Mouse (Mus musculus) MN1 (cell line): Measurements from ENCODE around the gene Asb10.
"Not testable (repeated sequence)": the region's sequence is repeated elsewhere in the genome, so short reads cannot be mapped to it uniquely, and the experiment has no call there.

ENCODE experiments used
- DNase-seq: peaks from one replicate; pipeline ENCODE4 v3.0.0-alpha.2; 2016; ENCODE audit warnings: low spot score

The Asb10 gene

DNA sequence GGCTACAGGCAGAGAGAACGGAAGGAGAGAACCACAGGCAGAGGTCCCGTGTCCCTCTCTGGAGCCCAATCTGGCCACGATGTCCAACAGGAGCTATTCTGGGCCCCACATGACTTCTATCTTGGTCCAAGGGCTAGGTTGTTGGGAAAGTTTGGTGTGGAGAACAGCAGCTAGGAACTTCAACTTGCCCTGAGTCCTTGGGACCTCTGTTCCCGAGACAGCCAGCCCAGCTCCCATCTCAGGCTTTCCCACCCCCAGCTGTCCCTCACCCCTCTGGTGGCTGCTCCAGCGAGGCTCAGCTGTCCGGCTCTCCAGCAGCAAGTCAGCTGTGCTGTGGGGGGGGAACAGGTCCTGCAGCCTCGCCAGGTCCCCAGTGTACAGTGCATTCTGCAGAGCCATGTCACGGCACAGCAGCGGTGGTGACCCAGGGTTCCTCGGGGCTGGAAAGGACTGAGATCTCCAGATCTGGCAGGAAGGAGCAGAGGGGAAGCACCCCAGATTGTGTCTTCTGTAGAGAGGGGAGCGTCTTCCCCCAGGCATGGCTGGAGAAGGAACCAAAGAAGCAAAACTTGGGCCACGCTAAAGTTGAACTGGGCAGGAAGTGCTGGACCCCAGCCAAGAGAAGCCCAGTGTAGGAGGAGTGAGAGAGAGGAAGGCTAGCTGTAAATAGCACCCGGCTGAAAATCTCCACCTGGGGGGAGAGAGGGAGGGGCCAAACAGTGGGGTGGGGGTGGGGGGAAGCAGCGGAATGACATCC, at the start of gene Asb10:
Asb10 (minus strand) TSS at position 592 of the 757 bp plus-strand sequence.
- DNase-seq, result no peak

DNA sequence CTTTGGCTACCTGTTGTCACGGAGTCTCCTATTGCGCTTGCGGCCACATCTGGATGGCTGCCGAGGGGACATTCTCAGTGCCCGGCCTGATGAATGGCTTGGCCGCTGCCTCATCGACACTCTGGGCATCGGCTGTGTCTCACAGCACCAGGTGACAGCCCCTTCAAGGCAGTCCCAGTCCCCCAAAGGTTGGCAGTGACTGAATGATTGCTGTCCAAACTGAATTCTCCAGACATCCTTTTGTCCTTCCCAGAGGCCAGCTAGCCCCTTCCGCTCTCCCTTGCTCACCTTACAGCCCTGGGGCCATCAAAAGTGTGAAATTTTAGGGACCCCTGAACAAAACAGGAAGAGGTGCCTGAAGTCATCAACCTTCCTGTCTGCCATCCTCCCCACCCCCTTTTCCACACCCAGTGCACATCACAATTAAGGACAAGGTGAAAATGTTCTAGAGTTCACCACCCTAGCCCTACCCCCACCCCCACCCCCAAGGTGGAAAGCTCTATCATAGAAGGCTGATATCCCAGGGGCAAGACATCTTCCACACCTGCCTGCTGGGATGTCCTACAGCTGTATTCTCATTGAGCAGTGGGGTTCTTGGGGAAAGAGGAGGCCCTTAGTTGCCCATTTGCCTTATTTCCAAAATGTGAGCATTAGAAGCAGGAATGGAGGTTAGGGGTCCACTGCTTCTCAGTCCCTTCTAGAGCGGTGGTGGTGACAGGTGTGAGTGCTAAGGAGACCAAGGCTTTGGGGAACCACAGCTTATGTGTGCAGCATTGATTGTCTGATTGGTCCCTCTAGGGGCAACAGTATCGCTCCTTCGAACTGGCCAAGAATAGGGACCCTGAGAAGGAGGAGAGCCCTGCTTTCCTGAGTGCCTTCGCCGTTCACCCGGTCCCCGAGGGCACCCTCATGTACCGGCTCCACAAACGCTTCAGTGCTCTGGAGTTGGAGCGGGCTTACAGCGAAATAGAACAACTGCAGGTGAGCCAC, 49.0 kb upstream of the Asb10 start:
- DNase-seq, result no peak

DNA sequence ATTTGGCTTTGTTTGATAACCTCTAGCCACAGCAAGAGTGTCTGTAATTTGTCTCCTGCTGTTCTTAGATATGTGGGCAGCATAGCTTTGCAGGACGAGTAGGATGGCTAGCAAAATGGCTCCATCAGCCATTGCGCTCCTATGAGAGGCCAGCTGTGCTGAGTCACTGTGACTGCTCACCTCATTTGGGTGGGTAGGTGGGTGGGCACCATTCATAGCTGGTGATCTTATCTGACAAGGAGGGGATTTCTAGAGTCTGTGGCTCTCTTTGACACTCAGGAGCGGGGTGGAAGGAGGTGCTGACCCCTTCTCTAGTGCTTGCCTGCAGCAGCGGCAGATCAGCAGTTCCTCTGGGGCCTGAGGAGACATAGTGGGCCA, 46.4 kb upstream of the Asb10 start:
- DNase-seq, result peak; percentile 60

DNA sequence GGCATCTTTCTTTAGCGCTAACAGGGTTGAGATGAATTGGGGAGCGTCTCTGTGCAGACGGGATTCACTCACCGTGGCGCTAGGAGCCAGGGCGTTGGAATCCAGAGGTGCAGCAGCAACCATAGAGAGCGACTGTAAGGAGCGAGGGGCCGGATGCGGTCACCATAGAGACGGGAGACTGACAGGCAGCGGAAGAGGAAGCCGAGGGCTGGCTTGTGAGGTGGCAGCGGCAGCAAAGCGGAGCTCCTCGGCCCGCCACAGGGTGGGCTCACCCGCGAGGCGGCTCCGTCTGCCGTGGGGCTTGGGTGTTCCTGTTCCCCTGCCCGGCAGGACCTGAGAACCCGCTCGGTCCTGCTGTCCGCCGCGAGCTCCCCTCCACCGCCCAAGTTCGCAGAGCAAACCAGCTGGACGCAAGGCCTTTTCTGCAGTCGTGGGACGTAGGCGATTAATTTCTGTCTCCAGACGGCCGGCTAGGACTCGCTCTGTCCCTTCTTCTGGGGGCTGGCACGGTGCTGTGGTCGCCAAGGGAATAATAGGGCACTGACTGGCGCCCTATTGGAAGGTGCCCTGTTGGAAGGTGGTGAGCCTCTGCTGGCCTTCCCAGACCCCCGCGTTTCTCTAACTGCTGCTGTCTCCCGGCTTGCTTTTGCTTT, 45.9 kb upstream of the Asb10 start, which contains the start of gene Chpf2:
Chpf2 (plus strand) TSS at position 195 of the 653 bp plus-strand sequence.
- DNase-seq, result peak; percentile 86

DNA sequence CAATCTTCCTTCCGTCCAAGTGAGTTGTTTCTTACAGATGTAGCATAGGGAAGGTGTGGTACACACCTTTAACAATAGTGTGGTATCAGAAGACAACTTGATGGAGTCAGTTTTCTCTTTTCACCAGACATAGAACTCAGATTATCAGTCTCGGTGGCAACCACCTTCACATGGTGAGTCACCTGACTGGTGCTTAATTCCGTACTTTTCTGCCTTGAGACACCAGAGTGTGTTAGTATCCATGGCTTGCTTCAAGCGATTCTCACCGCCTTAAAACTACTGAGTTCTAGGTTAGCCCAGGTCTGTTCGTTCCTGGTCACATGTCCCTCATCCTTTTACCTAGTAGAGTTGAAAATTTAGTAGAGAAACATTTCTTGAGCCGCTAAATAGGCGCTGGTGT, 45.3 kb upstream of the Asb10 start:
- DNase-seq, result no peak

DNA sequence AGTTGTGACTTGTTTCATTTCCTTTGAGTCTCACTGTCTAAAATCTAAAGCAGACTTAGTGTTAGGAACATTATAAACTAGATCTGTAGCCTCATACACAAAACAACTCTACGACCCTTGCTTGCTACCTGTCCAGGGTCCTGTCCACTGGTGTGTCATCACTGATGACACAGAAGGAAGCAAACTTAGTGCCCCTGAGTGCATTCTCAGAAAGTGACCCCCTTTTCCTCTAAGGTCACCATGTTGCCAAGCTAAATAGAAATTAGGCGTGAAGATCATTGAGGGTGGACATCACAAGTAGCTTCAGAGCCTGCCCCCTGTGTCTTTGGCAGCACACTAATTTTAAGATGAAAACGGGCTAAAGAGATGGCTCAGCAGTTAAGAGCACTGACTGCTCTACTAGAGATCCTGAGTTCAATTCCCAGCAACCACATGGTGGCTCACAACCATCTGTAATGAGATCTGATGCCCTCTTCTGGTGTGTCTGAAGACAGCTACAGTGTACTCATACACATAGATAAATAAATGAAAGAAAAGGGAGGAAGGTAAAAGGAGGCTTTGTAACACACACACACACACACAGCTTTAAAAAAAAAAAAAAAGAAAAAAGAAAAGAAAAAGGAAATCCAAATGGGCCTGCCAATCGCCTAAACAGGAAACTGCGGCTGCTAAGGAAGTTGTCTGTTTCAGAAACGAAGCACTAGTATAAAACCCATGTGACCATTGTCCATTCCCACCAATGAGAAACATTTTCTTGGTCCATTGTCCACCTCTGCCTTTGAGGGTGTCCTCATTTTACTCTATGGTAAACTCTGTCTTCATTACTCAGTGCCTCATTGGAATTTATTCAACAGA, 37.6 kb upstream of the Asb10 start:
- no peak for DNase-seq

DNA sequence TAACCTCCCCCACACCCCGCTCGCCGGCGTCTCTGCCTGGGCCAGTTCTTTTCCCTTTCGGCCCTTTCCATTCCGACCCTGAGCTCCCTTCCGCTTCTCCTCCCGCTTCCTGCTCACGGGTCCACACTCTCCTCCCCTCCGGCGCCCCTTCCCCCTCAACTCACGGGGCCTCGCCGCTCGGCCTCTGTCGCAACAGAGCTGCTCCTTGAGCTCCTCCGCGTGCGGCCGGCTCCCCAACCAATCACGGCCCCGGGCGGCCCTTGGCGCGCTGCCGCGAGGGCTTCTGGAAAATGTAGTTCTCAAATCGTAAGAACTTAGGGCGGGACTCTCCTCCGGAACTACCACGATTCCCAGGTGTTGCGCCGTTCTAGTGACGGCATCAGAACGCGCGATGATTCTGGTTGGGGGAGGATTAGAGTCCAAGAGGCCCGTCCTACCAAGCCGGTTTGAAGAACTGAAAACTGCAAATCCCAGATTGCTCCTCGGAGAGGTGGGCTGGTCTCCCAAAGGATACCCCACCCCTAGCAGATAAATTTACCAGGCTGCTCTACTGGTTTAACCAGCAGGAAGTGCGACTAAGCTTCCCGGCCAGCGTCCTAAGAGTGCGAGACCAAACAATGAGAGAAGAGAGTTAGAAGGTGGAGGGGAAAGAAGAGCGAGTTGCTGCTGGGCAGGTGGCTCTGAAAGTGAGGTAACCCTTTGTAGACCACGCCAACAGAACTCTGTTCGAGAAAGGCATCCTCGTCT, 36.6 kb upstream of the Asb10 start, which contains the start of gene Abcf2:
Abcf2 (minus strand) TSS at position 285 of the 747 bp plus-strand sequence.
- peak; percentile 100 for DNase-seq

DNA sequence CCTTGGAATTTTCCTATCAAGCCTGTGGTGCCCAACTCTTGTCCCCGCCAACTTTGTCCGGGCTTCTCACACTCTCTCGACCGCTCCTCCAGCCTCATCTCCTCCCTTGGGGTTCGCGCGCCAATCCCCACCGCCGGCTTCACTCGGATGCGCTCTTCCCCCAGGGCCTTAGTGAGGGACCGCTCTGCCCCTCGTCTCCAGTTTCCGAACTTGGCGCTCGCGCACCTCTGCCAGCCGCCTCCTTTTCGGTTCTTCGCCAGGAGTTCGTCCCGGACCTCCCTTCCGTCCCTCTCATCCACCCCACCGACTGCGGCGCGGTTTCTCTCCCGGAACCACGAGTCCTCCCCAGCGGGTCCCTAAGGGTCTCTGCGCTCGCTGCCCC, 36.0 kb upstream of the Asb10 start:
- DNase-seq, result peak; percentile 46

DNA sequence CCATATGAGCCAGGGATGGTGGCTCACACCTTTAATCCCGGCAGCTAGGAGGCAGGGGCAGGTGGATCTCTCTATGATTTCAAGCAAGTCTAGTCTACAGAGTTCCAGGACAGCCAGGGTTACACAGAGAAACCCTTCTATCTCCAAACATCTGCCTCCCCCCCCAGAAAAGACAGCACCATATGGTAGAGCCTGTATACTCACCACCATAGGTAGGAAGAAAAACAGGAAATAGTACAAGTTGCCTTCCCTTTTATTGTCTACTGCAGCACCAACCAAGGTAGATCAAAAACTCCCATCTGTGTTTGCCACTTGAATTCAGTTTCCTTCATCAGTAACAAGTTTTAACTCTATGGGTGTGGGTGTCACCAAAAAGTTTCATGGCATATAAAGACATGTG, 35.2 kb upstream of the Asb10 start:
- DNase-seq, result no peak

DNA sequence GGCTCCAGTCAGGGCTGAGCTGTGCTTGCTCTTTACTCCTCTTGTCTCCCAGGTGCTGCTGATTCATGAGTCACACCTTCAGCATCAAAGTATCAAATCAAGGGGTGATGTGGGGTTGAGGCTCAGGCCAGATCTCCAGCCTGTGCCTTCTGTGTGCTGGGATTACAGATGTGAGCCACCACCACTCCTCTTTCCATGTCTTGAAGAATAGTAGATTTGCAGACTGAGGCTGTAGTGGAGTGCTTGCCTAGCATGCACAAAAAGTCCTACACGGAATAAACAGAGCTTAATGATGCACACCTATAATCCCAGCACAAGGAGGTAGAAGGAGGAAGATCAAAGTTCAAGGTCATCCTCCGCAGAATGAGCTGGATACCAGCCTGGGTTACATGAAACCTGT, 15.9 kb upstream of the Asb10 start, which contains the start of gene 4931409K22Rik:
4931409K22Rik (minus strand) TSS at position 101 of the 400 bp plus-strand sequence.
- DNase-seq, result no peak

DNA sequence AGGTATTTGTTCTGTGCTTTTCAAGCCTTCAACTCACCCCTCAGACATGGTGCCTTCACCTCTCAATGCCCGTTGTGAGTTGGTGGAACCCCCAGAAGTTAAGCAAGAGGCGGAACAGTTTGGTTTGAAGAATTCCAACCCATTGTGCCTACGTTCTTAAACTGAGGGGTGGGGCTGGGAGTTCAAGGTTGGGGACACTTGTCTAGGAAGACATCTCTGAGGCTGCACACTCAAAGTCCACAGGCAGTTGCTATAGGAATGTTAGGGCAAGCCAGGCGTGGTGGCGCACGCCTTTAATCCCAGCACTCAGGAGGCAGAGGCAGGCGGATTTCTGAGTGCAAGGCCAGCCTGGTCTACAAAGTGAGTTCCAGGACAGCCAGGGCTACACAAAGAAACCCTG, 14.6 kb upstream of the Asb10 start:
- DNase-seq, result not testable (repeated sequence)

DNA sequence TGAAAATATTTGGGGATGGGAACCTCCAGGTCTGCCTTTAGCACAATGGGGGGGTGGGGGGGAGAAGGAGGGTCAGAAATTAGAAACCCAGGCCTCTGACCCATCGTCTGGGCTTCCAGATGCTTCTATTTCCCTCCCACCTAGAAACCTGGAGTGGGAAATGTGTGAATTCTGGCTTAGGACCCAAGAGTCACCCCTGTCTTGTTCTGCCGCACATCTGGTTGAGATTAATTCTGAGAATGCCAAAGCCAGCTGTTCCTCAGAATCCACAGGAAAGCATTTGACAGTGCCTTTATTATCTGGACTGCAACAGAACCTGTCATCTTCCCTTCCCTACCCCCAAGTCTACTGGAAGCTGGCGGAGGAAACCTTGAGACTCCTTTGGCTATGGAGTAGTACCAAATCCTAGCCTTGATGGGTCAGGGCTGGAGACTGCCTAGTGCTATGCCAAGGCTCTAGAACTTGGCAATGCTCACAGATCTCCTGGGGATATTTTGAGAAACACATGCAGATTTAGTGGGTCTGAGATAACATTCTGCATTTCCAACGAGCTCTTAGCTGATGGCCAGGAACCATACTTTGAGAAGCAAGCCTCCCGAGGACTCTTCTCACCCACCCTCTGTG, 13.0 kb upstream of the Asb10 start:
- no peak for DNase-seq

DNA sequence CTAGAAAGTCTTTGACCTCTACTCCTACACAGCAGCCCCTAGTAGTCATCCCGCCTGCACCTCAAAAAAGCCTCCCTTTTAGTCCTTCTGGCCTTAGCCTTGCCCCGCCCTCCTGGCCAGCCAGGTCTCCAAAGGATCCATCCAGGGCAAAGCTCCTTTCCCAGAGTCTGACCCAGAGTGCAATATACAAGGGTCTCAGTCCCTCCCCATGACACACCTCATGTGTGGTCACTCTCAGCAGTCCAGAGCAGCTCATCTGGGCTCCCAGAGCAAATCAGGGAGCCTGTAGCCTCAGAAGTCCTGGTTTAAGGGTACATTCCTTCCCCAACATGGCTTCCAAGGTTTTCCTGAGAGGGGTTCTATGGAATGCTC, 10.5 kb upstream of the Asb10 start:
- DNase-seq, result no peak

DNA sequence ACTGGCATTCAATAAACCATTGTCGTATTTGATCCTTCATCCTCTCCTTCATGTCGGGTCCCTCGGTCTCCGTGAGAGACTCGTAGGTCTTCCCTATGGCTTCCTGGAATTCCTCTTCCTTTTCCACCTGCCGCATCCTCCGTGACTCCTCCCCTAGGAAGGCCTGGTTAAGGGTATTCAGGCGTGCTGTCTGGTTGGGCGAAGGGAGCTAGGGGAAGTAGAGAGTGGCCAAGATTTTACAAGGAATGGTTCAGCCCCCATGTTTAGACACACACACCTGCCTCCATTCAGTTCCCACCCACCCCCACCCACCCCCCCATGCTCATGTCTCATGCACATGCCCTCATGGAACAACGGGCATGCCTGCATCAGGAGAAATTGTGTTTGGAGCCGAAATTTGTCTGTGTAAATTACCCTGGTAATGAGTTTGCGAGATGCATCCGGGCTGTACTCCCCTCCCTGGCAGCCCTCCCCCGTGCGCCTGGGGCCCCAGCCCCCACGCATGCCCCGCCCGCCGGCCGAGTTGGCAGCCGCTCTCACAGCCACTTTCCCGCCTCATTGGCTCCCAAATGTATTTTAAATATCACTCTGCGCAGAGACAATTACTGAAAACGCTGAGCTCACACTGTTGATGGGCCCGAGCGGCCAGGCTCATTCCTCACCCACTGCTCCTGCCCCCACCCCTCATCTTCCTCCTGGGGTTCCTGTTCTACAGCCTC, 10.0 kb upstream of the Asb10 start:
- DNase-seq, result peak; percentile 60

DNA sequence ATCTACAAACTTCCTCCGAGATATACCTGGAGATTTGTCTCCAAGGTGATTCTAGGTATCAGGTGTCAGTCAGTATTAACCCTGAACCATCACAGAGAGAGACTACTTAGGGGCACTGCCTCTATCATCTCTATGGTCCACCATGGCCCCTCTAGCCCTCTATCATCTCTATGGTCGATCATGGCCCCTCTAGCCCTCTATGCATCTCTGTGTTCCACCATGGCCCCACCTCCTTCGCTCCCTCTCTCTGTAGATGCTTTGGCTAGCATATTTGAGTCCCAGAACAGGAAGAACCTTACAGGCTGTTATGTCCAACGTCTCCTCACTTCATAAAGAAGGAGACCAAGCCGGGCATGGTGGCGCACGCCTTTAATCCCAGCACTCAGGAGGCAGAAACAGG, 1.9 kb upstream of the Asb10 start:
- no peak for DNase-seq

DNA sequence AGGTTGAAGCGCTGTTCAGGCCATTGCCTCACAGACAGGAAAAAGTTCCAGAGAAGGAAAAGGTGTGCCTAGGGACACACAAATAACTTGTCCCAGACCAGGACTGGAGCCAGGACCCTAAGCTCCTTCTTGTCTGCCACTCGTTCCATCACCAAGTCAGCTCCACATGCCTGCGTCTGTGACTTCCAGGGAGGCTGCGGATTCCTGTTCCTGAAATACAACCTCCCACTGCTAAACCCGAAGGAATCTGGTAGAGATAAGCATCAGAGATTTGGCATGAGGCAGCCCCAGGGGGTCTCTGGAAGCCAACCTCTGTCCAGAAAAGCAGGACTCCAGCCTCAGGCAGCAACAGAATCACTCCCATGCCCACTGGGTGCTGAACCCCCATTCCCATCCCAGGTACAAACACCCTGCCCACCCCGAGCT, 379 bp upstream of the Asb10 start:
- no peak for DNase-seq

DNA sequence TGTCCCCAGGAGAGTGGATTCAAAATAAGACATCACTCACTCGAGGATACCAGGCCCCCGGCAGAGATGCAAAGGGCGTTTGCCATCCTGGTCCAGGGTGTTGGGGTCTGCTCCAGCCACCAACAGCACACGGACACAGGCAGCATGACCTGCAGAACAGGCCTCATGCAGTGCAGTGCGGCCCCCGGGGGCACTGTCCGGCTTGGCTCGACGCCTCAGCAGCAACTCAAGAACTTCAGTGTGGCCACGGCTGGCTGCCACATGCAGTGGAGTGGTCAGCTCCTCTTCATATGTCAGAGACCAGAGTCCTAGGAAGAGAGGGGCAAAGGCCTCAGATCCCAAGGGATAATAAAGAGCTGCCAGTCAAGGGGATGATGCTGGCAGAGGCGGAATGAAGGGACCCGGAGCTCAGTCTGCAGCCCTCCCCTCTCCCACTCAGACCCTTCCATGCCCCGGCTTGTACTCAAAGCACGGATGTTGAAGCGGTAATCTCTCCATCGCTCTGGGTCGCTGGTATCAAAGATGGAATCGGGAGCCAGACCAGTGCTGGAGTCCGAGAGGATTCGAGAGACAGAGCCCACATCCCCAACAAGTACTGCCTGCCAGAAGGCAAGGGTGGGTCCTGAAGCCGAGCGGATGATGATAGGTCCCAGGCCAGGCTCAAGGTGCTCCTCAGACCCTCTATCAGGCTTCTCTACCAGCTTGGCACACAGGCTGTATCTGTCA, 1.0 kb downstream of the Asb10 start:
- no peak for DNase-seq

DNA sequence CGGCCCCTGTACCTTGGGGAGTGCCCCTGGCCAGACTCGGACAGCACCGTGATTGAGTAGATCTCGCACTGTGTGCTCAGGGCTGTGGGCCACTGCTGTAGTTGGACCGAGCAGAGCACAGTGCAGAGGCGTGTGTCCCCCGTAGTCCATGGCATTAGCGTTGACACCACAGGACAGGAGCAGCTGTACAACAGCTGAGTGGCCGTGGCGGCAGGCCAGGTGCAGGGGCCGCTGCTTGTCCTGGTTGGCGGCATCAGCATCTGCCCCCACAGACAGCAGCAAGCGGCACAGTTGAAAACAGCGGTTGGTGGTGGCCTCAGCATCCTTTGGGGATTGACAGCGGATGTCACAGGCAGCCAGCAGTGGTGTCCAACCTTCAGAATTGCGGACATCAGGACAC, 3.2 kb downstream of the Asb10 start:
- no peak for DNase-seq

DNA sequence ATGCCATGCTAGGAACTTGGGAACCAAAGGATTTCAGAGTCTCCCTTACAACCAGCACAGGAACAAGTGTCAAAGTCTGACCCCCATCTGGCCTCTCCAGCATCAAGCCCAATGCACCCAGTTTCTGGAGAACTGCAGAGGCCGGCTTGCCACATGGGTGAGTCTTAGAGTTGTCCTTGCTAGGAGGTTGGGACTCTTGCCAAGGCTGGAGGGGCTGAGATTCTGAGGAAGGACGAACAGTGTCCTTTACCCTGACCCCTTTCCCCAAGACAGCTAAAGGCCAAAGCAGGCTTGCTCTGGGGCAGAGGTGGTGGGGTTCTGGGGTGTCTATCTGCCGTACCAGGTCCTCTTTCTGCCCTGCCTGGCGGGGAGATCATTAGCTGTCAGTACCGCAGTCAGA, 4.3 kb downstream of the Asb10 start:
- DNase-seq, result no peak
